Mouse (Mus musculus) heart, embryonic 11.5 days (tissue): Measurements from ENCODE around the gene Cds2. TPM values are rescaled to one million over a fixed set of nuclear protein-coding genes. Genes with fewer than 3 reads are reported as not detected.

Source experiments
- ATAC-seq: fragments of 200-750 bp; cut with Nextera tagmentation; replicated peaks from 2 replicates; pipeline ENCODE4 v1.8.0; 2017; ENCODE audit warnings: moderate library complexity; ENCODE audit not compliant: insufficient number of reproducible peaks, low FRiP score, low TSS enrichment
- H3K27ac ChIP-seq: fragments of 300-500 bp; sonication (generic); 2 replicates; pipeline ENCODE4 v1.5.1; 2014; ENCODE audit warnings: mild to moderate bottlenecking, low read depth, low read length
- H3K27me3 ChIP-seq: fragments of 300-500 bp; sonication (generic); 2 replicates; pipeline ENCODE4 v1.6.1; 2014; ENCODE audit warnings: mild to moderate bottlenecking, low read length, mixed read lengths; ENCODE audit not compliant: control insufficient read depth, insufficient read depth
- H3K36me3 ChIP-seq: fragments of 300-500 bp; sonication (generic); 2 replicates; pipeline ENCODE4 v1.6.1; 2014; ENCODE audit warnings: mild to moderate bottlenecking, low read length, moderate library complexity, mixed read lengths; ENCODE audit not compliant: control insufficient read depth, insufficient read depth
- H3K4me1 ChIP-seq: fragments of 300-500 bp; sonication (generic); 2 replicates; pipeline ENCODE4 v1.6.1; 2014; ENCODE audit warnings: low read length; ENCODE audit not compliant: control insufficient read depth, insufficient read depth
- H3K4me2 ChIP-seq: fragments of 300-500 bp; sonication (generic); 2 replicates; pipeline ENCODE4 v1.6.1; 2014; ENCODE audit warnings: mild to moderate bottlenecking, moderate library complexity
- H3K4me3 ChIP-seq: fragments of 300-500 bp; sonication (generic); 2 replicates; pipeline ENCODE4 v1.5.1; 2014; ENCODE audit warnings: low read depth, low read length
- H3K9ac ChIP-seq: fragments of 300-500 bp; sonication (generic); 2 replicates; pipeline ENCODE4 v1.6.1; 2014; ENCODE audit warnings: mild to moderate bottlenecking, low read depth, low read length, moderate library complexity
- H3K9me3 ChIP-seq: fragments of 300-500 bp; sonication (generic); replicated peaks from 2 replicates; pipeline ENCODE4 v1.6.1; 2016; ENCODE audit warnings: low read length; ENCODE audit not compliant: control insufficient read depth
- WGBS: fragments of 180-500 bp; shearing (Covaris S2); extraction: QIAGEN DNeasy Blood & Tissue Kit; methylation state at CpG from one replicate; pipeline ENCODE4 v1.1.7; 2014; ENCODE audit not compliant: insufficient replicate concordance; 5-methylcytosine and 5-hydroxymethylcytosine counted together
- polyA plus RNA-seq: library from polyadenylated mRNA; unstranded; fragments of >200 nt; fragmentation: Nextera tagmentation; extraction: Ambion mirVana; gene quantifications from 2 replicates; pipeline ENCODE4 v1.2.1, GENCODE M21; 2014

Gene Cds2
- polyA plus RNA-seq, 1 experiment from 2014 or later = 18.5 TPM

GRCm38 (mm10) chr2:132262175-132262574 lies 773 bp upstream of the Cds2 start:
- H3K4me2 ChIP-seq = no peak overlapping the region

DNA sequence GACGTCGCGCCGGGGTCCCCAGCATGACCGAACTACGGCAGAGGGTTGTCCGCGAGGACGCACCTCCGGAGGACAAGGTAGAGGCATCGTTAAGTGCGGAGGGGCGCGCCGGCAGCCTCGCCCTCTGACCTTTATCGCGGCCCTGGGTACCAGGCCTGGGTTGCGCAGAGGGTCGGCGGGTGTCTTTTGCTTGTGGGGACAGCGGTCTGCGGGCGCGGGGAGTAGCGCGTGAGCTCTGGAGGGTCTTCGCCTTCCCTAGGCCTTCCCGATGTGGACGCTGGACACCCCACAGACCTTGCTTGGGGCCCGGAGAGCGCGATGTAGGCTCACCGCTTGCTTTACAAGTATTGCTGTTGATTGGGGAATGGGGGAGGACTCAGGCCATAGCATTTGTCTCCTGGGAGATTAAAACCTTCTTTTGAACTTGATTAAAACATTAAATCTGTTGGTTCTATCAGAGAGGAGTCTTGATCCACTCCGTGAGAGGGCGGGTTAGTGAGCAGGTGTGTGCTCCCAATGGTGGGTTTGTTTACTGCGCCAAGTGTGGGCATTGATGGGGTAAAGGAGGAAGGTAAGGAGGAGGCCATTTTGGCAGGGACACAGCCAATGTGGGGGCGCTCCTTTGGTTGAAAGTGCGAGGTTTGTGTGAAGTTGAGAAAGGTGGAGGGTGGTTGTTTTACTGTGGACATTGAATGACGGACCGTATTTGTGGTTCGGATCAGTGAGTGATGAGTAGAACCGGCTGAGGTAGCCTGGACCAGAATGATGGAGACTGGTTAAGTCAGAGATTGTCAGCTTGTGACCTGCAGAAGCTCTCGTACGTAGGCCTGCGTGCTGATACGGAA lies 695 bp downstream of the Cds2 start:
- Histone ChIP-seq H3K4me1 (peaks cover 10% of the 10 kb centered on the region), H3K27ac (peak overlapping the region; percentile 75)
- ATAC-seq = peak; percentile 69; the same call in 1 of the 2 replicates

More at GRCm38 (mm10) chr2:132262175-132262574, 773 bp upstream of the Cds2 start:
- 66% methylated on average over 6 of the region's 6 CpGs for WGBS
- Histone ChIP-seq H3K9ac (no peak overlapping the region), H3K27me3 (no peaks in the 10 kb centered on the region), H3K4me3 (no peak overlapping the region), H3K9me3 (no peaks in the 10 kb centered on the region), H3K4me1 (peaks cover 10% of the 10 kb centered on the region), H3K36me3 (no peaks in the 10 kb centered on the region), H3K27ac (no peak overlapping the region)
- no peak for ATAC-seq

GRCm38 (mm10) chr2:132264266-132264710 lies 1.3 kb downstream of the Cds2 start:
- Histone ChIP-seq H3K9me3 (no peaks in the 10 kb centered on the region), H3K9ac (peak overlapping the region; percentile 90), H3K4me3 (peak overlapping the region; percentile 91), H3K4me2 (peak overlapping the region; percentile 73), H3K4me1 (peaks cover 12% of the 10 kb centered on the region), H3K27ac (no peak overlapping the region), H3K36me3 (no peaks in the 10 kb centered on the region), H3K27me3 (no peaks in the 10 kb centered on the region)
- no peak for ATAC-seq
- 19% methylated on average over 6 of the region's 6 CpGs for WGBS

More for the DNA sequence above, 695 bp downstream of the Cds2 start:
- Histone ChIP-seq H3K27me3 (no peaks in the 10 kb centered on the region), H3K4me3 (peak overlapping the region; percentile 91), H3K9me3 (no peaks in the 10 kb centered on the region), H3K4me2 (peak overlapping the region; percentile 73), H3K9ac (peak overlapping the region; percentile 90), H3K36me3 (no peaks in the 10 kb centered on the region)
- WGBS = 1% methylated on average over 47 of the region's 47 CpGs

- 86% methylated on average over 9 of the region's 9 CpGs for WGBS
Observed at GRCm38 (mm10) chr2:132265196-132265595, 2.2 kb downstream of the Cds2 start.

DNA sequence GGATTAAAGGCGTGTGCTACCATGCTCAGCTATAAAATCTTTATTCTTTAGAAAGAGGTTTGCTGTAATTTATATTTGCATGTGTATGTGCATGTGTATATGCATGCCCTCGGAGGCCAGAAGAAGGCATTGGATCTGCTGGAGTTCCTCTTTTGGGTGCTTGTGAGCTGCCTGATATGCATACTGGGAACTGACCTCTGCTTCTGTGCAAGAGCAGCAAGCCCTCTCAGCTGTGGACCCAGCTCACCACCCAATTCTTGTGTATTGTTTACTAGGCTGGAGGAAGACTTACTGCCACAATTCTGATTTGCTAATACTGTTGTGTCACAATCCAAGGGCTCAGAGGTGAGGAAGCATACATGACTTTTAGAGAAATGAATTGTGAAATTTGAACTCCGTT lies 3.1 kb downstream of the Cds2 start:
- Histone ChIP-seq H3K9ac (no peak overlapping the region), H3K4me3 (no peak overlapping the region), H3K4me1 (peaks cover 24% of the 10 kb centered on the region), H3K4me2 (no peak overlapping the region), H3K36me3 (no peaks in the 10 kb centered on the region), H3K27ac (no peak overlapping the region), H3K27me3 (no peaks in the 10 kb centered on the region), H3K9me3 (no peaks in the 10 kb centered on the region)
- no peak for ATAC-seq
- WGBS = 89% methylated on average over 3 of the region's 3 CpGs

More at GRCm38 (mm10) chr2:132265196-132265595, 2.2 kb downstream of the Cds2 start:
- no peak overlapping the region for H3K27ac ChIP-seq
- no peak overlapping the region for H3K4me3 ChIP-seq
- no peak for ATAC-seq
- no peaks in the 10 kb centered on the region for H3K9me3 ChIP-seq
- no peak overlapping the region for H3K9ac ChIP-seq
- H3K36me3 ChIP-seq = no peaks in the 10 kb centered on the region
- H3K27me3 ChIP-seq = no peaks in the 10 kb centered on the region
- H3K4me2 ChIP-seq = no peak overlapping the region
- peaks cover 18% of the 10 kb centered on the region for H3K4me1 ChIP-seq

DNA sequence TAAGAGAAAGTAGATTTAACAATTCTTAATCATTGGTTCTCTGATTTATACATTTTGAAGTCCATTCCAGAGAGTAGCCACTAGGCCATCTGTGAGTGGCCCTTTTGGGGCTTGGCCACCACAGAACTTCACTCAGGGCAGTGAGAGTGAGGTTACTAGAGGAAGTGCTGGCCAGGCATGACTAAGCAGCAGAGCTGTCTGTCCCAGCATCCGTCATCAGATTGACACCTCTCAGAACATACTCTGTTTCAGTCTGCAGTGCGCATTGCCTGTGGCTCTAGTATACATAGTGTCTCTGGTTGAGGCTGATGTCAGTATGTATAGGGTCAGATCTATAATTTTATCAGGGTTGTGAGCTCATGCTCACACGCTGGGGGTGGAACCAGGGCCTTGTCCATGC lies 6.3 kb downstream of the Cds2 start:
- Histone ChIP-seq H3K9ac (no peak overlapping the region), H3K4me1 (peaks cover 22% of the 10 kb centered on the region), H3K36me3 (no peaks in the 10 kb centered on the region), H3K27ac (no peak overlapping the region), H3K9me3 (no peaks in the 10 kb centered on the region), H3K27me3 (no peaks in the 10 kb centered on the region), H3K4me3 (no peak overlapping the region), H3K4me2 (no peak overlapping the region)
- WGBS = 60% methylated on average over 3 of the region's 3 CpGs
- ATAC-seq = 0 out of 2 replicates have a peak, but pooled peaks have one; percentile 39

- H3K4me2 ChIP-seq = no peak overlapping the region
- no peaks in the 10 kb centered on the region for H3K9me3 ChIP-seq
- H3K27me3 ChIP-seq = no peaks in the 10 kb centered on the region
- WGBS = 66% methylated on average over 2 of the region's 2 CpGs
- no peaks in the 10 kb centered on the region for H3K36me3 ChIP-seq
- ATAC-seq = no peak
- peaks cover 15% of the 10 kb centered on the region for H3K4me1 ChIP-seq
- no peak overlapping the region for H3K27ac ChIP-seq
- no peak overlapping the region for H3K9ac ChIP-seq
- no peak overlapping the region for H3K4me3 ChIP-seq
Observed at GRCm38 (mm10) chr2:132270331-132270951, 7.5 kb downstream of the Cds2 start.

- Histone ChIP-seq H3K9ac (no peak overlapping the region), H3K9me3 (no peaks in the 10 kb centered on the region), H3K27ac (no peak overlapping the region), H3K4me3 (no peak overlapping the region), H3K27me3 (no peaks in the 10 kb centered on the region), H3K36me3 (no peaks in the 10 kb centered on the region), H3K4me2 (no peak overlapping the region), H3K4me1 (peaks cover 15% of the 10 kb centered on the region)
- WGBS = 63% methylated on average over 6 of the region's 6 CpGs
- ATAC-seq = no peak
Observed at GRCm38 (mm10) chr2:132272694-132273389, 9.9 kb downstream of the Cds2 start.
